Mouse (Mus musculus) neural tube, embryonic 14.5 days (tissue): Measurements from ENCODE around the gene Scn9a. TPM values are rescaled to one million over a fixed set of nuclear protein-coding genes. Genes with fewer than 3 reads are reported as not detected.
A peak's percentile ranks its signal among the peaks of the same experiment; 100 is the strongest.

Experiments used
- ATAC-seq: fragments of 200-750 bp; cut with Nextera tagmentation; 2 replicates; pipeline ENCODE4 v1.8.0; 2017; ENCODE audit warnings: low read depth, mild to moderate bottlenecking, moderate TSS enrichment, moderate library complexity
- H3K27ac ChIP-seq: fragments of 300-500 bp; sonication (generic); 2 replicates; pipeline ENCODE4 v1.5.1; 2014; ENCODE audit warnings: low read depth, mild to moderate bottlenecking, control low read depth, low read length, moderate library complexity, mixed read lengths
- H3K27me3 ChIP-seq: fragments of 300-500 bp; sonication (generic); 2 replicates; pipeline ENCODE4 v1.6.1; 2014; ENCODE audit warnings: low read length; ENCODE audit not compliant: control insufficient read depth, insufficient read depth
- H3K36me3 ChIP-seq: fragments of 300-500 bp; sonication (generic); 2 replicates; pipeline ENCODE4 v1.6.1; 2014; ENCODE audit warnings: low read length, mixed read lengths; ENCODE audit not compliant: control insufficient read depth, insufficient read depth
- H3K4me1 ChIP-seq: fragments of 300-500 bp; sonication (generic); 2 replicates; pipeline ENCODE4 v1.6.1; 2014; ENCODE audit warnings: low read length; ENCODE audit not compliant: control insufficient read depth, insufficient read depth
- H3K4me2 ChIP-seq: fragments of 300-500 bp; sonication (generic); 2 replicates; pipeline ENCODE4 v1.6.1; 2014; ENCODE audit warnings: mild to moderate bottlenecking, low read depth, low read length, control low read depth
- H3K4me3 ChIP-seq: fragments of 300-500 bp; sonication (generic); 2 replicates; pipeline ENCODE4 v1.5.1; 2014; ENCODE audit warnings: low read depth, low read length, control low read depth, mixed read lengths
- H3K9ac ChIP-seq: fragments of 300-500 bp; sonication (generic); replicated peaks from 2 replicates; pipeline ENCODE4 v1.6.1; 2014; ENCODE audit warnings: low read depth, mild to moderate bottlenecking, control low read depth, low read length, mixed read lengths
- H3K9me3 ChIP-seq: fragments of 300-500 bp; sonication (generic); 2 replicates; pipeline ENCODE4 v1.6.1; 2016; ENCODE audit warnings: low read length; ENCODE audit not compliant: control insufficient read depth
- WGBS: fragments of 180-500 bp; shearing (Covaris S2); extraction: QIAGEN DNeasy Blood & Tissue Kit; methylation state at CpG from one replicate; pipeline ENCODE4 v1.1.7; 2014; 5-methylcytosine and 5-hydroxymethylcytosine counted together
- polyA plus RNA-seq: library from polyadenylated mRNA; unstranded; fragments of >200 nt; fragmentation: Nextera tagmentation; extraction: Ambion mirVana; gene quantifications from 2 replicates; pipeline ENCODE4 v1.2.1, GENCODE M21; 2014

Scn9a gene
- 11.2 and 23.1 TPM in 2 replicates for polyA plus RNA-seq

DNA sequence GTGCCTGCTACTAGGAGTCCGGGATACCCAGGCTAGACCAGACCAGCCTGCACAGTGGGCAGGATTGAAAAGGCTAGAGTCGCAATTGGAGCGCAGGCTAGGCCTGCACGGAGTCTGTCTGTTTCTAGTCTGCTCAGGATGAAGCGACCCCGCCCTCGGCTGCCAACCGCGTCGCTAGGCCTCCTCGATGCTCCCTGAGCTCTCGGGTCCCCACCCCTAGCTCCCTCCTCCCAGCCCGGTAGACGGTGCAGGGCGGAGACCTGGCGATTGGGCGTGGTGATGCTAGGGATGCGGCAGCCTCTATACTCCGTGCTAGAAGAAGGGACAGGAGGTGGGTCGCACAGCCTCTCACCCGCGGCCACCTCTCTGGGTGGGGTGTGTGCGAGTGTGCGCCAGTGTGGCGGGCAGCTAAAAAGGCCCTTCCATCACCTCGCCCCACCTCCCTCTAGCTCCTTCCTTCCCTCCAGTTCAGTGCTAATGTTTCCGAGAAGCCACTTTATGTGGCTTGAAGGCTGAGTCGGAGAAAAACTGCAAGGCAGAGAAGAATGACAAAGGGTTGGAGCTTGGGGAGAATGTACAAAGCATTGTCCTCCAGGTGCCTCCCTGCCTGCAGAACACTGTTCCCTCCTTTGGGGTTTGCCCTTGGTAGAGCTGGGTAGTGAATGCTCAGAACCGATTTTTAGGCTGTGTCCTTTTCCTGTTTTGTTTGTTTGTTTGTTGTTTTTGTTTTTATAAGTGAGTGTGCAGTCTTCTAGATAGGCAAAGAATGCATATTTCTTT is at the start of gene Scn9a:
TSS of gene Scn9a (minus strand) at position 383 of the 780 bp plus-strand sequence.
- Histone ChIP-seq H3K4me2 (peak within 1 kb of the TSS; percentile 62), H3K4me1 (no peaks in the 10 kb centered on the region), H3K36me3 (no peaks in the 10 kb centered on the region), H3K9me3 (no peaks in the 10 kb centered on the region), H3K4me3 (peak within 1 kb of the TSS; percentile 44), H3K27me3 (0 out of 2 replicates have a peak, but pooled peaks cover 3% of the 10 kb centered on the region), H3K9ac (peak within 1 kb of the TSS; percentile 57; the same call in 1 of the 2 replicates), H3K27ac (peak within 1 kb of the TSS; percentile 66)
- ATAC-seq = peak; percentile 93
- WGBS = 2% methylated on average over 29 of the region's 29 CpGs

DNA sequence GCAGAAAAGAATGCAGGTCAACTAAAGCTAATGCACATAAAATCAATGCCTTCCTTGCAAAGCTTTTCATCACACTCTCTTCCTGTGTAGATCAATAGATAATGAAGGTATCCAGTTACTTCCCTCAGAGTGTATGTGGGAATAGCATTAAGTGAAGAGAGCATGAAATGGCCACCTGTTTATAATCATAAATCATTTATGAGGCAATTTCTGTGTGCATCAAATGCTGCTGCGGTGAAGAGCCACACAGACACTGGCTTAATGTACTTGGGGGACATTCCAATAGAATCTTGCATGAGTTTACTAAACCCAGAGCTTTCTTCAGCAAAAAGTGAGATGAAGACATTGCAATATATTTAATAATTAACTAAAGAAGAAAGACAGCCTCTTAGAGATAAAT is 27.2 kb upstream of the Scn9a start:
- peak; percentile 46; the same call in 1 of the 2 replicates for ATAC-seq
- Histone ChIP-seq H3K27me3 (no peaks in the 10 kb centered on the region), H3K9me3 (no peaks in the 10 kb centered on the region), H3K9ac (no peak overlapping the region), H3K4me1 (no peaks in the 10 kb centered on the region), H3K4me3 (no peak overlapping the region), H3K4me2 (no peak overlapping the region), H3K27ac (no peak overlapping the region), H3K36me3 (no peaks in the 10 kb centered on the region)
- 50% methylated on average over 1 of the region's 1 CpGs for WGBS

DNA sequence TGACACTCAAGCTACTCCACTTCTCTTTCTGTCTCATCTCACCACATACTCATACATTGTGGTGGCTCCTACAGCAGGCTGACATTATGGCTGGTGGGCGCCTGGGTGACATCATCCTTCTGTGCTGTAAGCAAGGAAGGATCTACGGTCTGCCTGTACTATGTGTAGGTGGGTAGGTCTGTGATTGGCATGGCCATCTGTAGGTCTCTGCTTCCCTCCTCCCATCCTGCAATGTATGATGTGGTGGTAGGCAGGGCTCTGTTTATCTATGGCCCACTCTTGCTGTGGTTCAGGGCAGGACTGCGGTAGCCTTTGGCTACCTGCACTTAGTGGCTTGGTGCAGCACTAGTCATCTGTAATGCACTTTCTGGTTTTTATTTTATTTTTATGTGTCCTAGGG is 21.7 kb upstream of the Scn9a start:
- Histone ChIP-seq H3K27me3 (no peaks in the 10 kb centered on the region), H3K4me2 (no peak overlapping the region), H3K9ac (no peak overlapping the region), H3K27ac (no peak overlapping the region), H3K9me3 (no peaks in the 10 kb centered on the region), H3K4me1 (no peaks in the 10 kb centered on the region), H3K36me3 (no peaks in the 10 kb centered on the region), H3K4me3 (no peak overlapping the region)
- 98% methylated on average over 3 of the region's 3 CpGs for WGBS
- no peak for ATAC-seq

DNA sequence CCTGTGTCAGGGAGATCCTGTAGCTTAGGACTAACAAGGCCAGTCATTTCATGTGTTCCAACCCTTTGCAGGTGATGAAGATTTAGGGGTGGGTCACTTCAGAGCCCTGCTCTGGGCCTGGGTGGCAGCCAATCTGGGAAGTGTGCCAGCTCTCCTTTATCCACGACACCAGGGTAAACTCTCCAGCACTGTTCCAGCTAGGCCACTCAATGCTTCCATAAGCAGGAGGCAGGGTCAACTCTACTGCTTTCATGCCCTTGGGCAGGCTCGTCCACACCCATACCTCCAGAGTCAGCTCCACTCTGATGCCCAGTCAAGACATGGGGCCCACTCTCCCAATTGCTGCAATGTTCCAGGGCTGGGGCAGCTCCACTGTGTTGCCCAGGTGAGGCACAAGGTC is 20.7 kb upstream of the Scn9a start:
- no peaks in the 10 kb centered on the region for H3K27me3 ChIP-seq
- no peaks in the 10 kb centered on the region for H3K36me3 ChIP-seq
- H3K4me2 ChIP-seq = no peak overlapping the region
- ATAC-seq = no peak
- no peaks in the 10 kb centered on the region for H3K4me1 ChIP-seq
- H3K4me3 ChIP-seq = no peak overlapping the region
- no peaks in the 10 kb centered on the region for H3K9me3 ChIP-seq
- WGBS = 68% methylated on average over 2 of the region's 2 CpGs
- no peak overlapping the region for H3K27ac ChIP-seq
- H3K9ac ChIP-seq = no peak overlapping the region

- Histone ChIP-seq H3K36me3 (no peaks in the 10 kb centered on the region), H3K4me1 (no peaks in the 10 kb centered on the region), H3K27me3 (no peaks in the 10 kb centered on the region), H3K9me3 (no peaks in the 10 kb centered on the region), H3K4me2 (no peak overlapping the region), H3K4me3 (no peak overlapping the region), H3K9ac (no peak overlapping the region), H3K27ac (no peak overlapping the region)
- ATAC-seq = peak; percentile 65; the same call in 1 of the 2 replicates
- WGBS = 36% methylated on average over 5 of the region's 5 CpGs
Measured at GRCm38 (mm10) chr2:66644384-66644783, 9.6 kb upstream of the Scn9a start.

GRCm38 (mm10) chr2:66632728-66633127 is 2.0 kb downstream of the Scn9a start:
- H3K4me1 ChIP-seq = no peaks in the 10 kb centered on the region
- H3K4me3 ChIP-seq = 0 out of 2 replicates have a peak overlapping the region, but pooled peaks have one; percentile 3
- no peak for ATAC-seq
- WGBS = 23% methylated on average over 5 of the region's 5 CpGs
- H3K27me3 ChIP-seq = 0 out of 2 replicates have a peak, but pooled peaks cover 3% of the 10 kb centered on the region
- no peaks in the 10 kb centered on the region for H3K9me3 ChIP-seq
- H3K27ac ChIP-seq = no peak overlapping the region
- H3K36me3 ChIP-seq = no peaks in the 10 kb centered on the region
- no peak overlapping the region for H3K9ac ChIP-seq
- peak overlapping the region; percentile 18; the same call in 1 of the 2 replicates for H3K4me2 ChIP-seq

GRCm38 (mm10) chr2:66611091-66611490 is 23.7 kb downstream of the Scn9a start:
- WGBS = 62% methylated on average over 7 of the region's 7 CpGs
- no peak overlapping the region for H3K4me3 ChIP-seq
- H3K36me3 ChIP-seq = no peaks in the 10 kb centered on the region
- no peaks in the 10 kb centered on the region for H3K4me1 ChIP-seq
- no peak overlapping the region for H3K9ac ChIP-seq
- H3K4me2 ChIP-seq = no peak overlapping the region
- no peaks in the 10 kb centered on the region for H3K9me3 ChIP-seq
- H3K27me3 ChIP-seq = no peaks in the 10 kb centered on the region
- no peak overlapping the region for H3K27ac ChIP-seq
- ATAC-seq = peak; percentile 58; the same call in 1 of the 2 replicates

DNA sequence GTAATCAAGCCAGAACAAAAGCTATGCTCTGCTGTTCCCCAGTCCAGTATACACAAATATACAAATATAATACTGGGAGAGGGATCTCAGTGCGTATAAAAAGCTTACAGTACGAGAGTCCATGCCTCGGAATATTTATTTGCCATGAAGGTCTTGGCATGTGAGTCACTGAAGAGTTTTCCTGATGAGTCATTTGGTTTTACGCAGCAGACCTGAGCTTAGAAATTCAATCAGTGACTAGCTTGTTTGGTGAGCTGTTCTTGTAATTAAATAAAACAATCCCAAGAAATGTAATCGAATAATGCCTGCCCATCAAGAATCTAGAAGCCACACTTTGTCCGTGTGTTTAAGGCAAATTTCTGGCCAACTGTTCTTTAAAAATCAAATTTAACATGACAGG is 37.4 kb downstream of the Scn9a start:
- Histone ChIP-seq H3K9me3 (no peaks in the 10 kb centered on the region), H3K4me1 (no peaks in the 10 kb centered on the region), H3K9ac (no peak overlapping the region), H3K27ac (no peak overlapping the region), H3K4me3 (no peak overlapping the region), H3K27me3 (no peaks in the 10 kb centered on the region), H3K36me3 (no peaks in the 10 kb centered on the region), H3K4me2 (no peak overlapping the region)
- WGBS = 88% methylated on average over 6 of the region's 6 CpGs
- no peak for ATAC-seq

DNA sequence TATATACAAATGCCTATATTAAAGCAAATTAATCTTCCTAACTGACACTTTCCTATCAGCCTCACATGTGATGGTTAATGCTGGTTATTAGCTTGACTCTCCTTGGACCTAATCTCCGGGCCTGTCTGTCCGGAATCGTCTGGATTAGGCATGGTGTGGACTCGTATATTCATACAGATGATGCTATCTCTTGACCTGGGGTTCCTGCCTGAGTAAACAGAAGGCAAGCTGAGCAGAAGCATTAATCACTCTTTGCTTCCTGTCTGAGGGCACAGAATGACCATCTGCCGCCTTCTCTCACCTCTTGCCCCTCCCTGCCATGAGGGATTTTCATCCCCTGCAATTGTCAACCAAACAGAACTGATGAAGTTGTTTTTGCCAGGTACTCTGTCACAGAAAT is 38.6 kb downstream of the Scn9a start:
- no peaks in the 10 kb centered on the region for H3K4me1 ChIP-seq
- H3K9ac ChIP-seq = no peak overlapping the region
- ATAC-seq = no peak
- H3K4me3 ChIP-seq = no peak overlapping the region
- H3K9me3 ChIP-seq = no peaks in the 10 kb centered on the region
- no peak overlapping the region for H3K27ac ChIP-seq
- H3K36me3 ChIP-seq = no peaks in the 10 kb centered on the region
- 43% methylated on average over 5 of the region's 5 CpGs for WGBS
- H3K4me2 ChIP-seq = no peak overlapping the region
- H3K27me3 ChIP-seq = no peaks in the 10 kb centered on the region
